Mouse (Mus musculus): ENCODE data around the gene Hmces. TPM values are rescaled to one million over a fixed set of nuclear protein-coding genes. Genes with fewer than 3 reads are reported as not detected.

Gene Hmces
- polyA plus RNA-seq (2014; fragmentation: Nextera tagmentation; extraction: Ambion mirVana) = 40.5 and 42.3 TPM in 2 replicates

GRCm38 (mm10) chr6:87913661-87914325 is at the start of gene Hmces:
Gene Hmces, plus strand, starts transcription at chr6:87913935.
- Histone ChIP-seq H3K4me3 (replicated peaks; ENCODE audit: low read depth, low read length) (peak within 1 kb of the TSS; percentile 68), H3K36me3 (ENCODE audit: control insufficient read depth, insufficient read depth, low read length) (peaks cover 62% of the 10 kb centered on the region), H3K27me3 (ENCODE audit: control insufficient read depth, insufficient read depth, low read length) (no peaks in the 10 kb centered on the region), H3K9me3 (ENCODE audit: control insufficient read depth, low read length) (no peaks in the 10 kb centered on the region), H3K4me2 (ENCODE audit: low read length) (peak within 1 kb of the TSS; percentile 89), H3K27ac (replicated peaks; ENCODE audit: low read depth, low read length) (peak within 1 kb of the TSS; percentile 85), H3K9ac (replicated peaks; ENCODE audit: low read length) (peak within 1 kb of the TSS; percentile 84), H3K4me1 (ENCODE audit: control insufficient read depth, insufficient read depth, low read length) (peaks cover 11% of the 10 kb centered on the region)
- ATAC-seq (ENCODE audit: low FRiP score, low TSS enrichment) (peak; percentile 92), DNase-seq (peak; percentile 87)
- under 1% methylated on average over 62 of the region's 62 CpGs for WGBS

DNA sequence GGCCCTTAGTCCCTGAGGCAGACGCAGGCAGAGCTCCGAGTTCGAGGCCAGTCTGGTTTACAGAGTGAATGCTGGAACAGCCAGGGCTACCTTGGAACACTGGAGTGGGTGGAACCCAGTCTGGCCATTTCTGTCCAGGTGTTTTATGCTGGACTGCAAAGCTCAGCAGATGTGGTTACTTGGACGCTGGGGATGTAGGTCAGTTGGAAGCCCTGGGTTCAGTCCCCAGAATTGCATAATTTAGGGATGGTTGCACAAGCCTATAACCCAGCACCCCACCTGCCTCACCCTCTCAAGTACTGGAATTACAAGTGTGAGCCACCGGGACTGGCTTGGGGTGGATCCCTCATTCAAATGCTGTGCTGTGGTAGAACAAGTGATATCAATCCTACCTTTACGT is 47.5 kb upstream of the Hmces start:
- DNase-seq (no peak), ATAC-seq (ENCODE audit: low FRiP score, low TSS enrichment) (no peak)
- H3K27ac ChIP-seq (replicated peaks; ENCODE audit: low read depth, low read length) = no peak overlapping the region
- H3K4me2 ChIP-seq (ENCODE audit: low read length) = no peak overlapping the region
- H3K9me3 ChIP-seq (ENCODE audit: control insufficient read depth, low read length) = no peaks in the 10 kb centered on the region
- H3K9ac ChIP-seq (replicated peaks; ENCODE audit: low read length) = no peak overlapping the region
- no peaks in the 10 kb centered on the region for H3K4me1 ChIP-seq (ENCODE audit: control insufficient read depth, insufficient read depth, low read length)
- no peaks in the 10 kb centered on the region for H3K36me3 ChIP-seq (ENCODE audit: control insufficient read depth, insufficient read depth, low read length)
- no peak overlapping the region for H3K4me3 ChIP-seq (replicated peaks; ENCODE audit: low read depth, low read length)
- no peaks in the 10 kb centered on the region for H3K27me3 ChIP-seq (ENCODE audit: control insufficient read depth, insufficient read depth, low read length)
- 87% methylated on average over 6 of the region's 6 CpGs for WGBS

DNA sequence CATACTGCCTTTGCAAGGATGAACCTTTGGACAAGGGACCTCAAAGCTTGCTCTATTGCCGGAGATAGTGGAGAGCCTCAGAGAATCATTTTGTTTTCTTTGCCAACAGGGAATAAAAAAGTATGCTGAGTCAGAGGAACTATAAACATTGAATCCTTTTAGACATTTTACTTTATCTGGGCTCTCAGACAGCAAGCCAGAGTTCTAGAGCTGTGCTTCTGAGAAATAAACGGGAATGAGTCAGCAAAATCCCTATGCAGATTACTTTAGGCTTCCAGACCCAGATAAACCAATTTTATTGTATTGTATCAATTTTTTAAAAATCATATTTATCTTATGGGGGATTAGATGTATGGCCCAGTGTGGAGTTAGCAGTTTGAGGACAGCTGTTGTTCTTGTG is 46.5 kb upstream of the Hmces start:
- WGBS = 82% methylated on average over 2 of the region's 2 CpGs
- Histone ChIP-seq H3K4me2 (ENCODE audit: low read length) (no peak overlapping the region), H3K9me3 (ENCODE audit: control insufficient read depth, low read length) (no peaks in the 10 kb centered on the region), H3K9ac (replicated peaks; ENCODE audit: low read length) (no peak overlapping the region), H3K27ac (replicated peaks; ENCODE audit: low read depth, low read length) (no peak overlapping the region), H3K27me3 (ENCODE audit: control insufficient read depth, insufficient read depth, low read length) (no peaks in the 10 kb centered on the region), H3K4me3 (replicated peaks; ENCODE audit: low read depth, low read length) (no peak overlapping the region), H3K4me1 (ENCODE audit: control insufficient read depth, insufficient read depth, low read length) (no peaks in the 10 kb centered on the region), H3K36me3 (ENCODE audit: control insufficient read depth, insufficient read depth, low read length) (no peaks in the 10 kb centered on the region)
- DNase-seq (no peak), ATAC-seq (ENCODE audit: low FRiP score, low TSS enrichment) (no peak)

DNA sequence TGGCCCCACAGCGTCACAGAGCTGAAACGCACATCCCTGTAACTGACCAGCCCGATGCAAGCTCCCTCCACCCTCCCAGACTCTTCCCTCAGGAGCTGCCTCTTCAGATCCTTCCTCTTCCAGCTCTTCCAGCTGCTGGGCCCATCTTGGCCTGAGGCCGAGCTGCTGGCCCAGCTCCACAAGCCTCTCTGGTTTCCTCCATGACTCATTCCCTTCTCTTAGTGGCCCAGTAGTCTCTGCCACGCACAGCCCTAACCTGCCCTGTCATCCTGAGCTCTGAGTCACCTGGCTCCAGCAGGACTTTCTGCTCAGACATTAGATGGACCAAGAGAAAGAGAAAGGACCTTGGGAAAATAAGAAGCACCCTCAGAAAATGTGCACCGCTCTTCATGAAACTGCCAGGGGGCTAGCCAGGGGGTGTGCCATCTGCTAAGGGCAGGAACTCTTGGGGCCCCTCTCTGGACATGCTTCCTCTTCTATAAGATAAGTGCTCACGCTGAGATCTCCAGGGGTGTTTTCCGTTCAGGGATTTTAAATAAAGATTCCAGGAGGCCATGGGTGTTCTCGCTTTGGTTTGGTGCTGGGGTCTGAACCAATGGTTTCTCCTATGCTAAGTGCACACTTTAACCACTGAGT is 44.7 kb upstream of the Hmces start:
- Histone ChIP-seq H3K4me3 (replicated peaks; ENCODE audit: low read depth, low read length) (no peak overlapping the region), H3K9me3 (ENCODE audit: control insufficient read depth, low read length) (no peaks in the 10 kb centered on the region), H3K36me3 (ENCODE audit: control insufficient read depth, insufficient read depth, low read length) (no peaks in the 10 kb centered on the region), H3K27me3 (ENCODE audit: control insufficient read depth, insufficient read depth, low read length) (no peaks in the 10 kb centered on the region), H3K4me1 (ENCODE audit: control insufficient read depth, insufficient read depth, low read length) (no peaks in the 10 kb centered on the region), H3K9ac (replicated peaks; ENCODE audit: low read length) (no peak overlapping the region), H3K4me2 (ENCODE audit: low read length) (no peak overlapping the region), H3K27ac (replicated peaks; ENCODE audit: low read depth, low read length) (no peak overlapping the region)
- ATAC-seq (ENCODE audit: low FRiP score, low TSS enrichment) = no peak
- 79% methylated on average over 9 of the region's 9 CpGs for WGBS
- DNase-seq = no peak

GRCm38 (mm10) chr6:87870440-87870839 is 43.3 kb upstream of the Hmces start:
- H3K4me2 ChIP-seq (ENCODE audit: low read length) = no peak overlapping the region
- no peak overlapping the region for H3K9ac ChIP-seq (replicated peaks; ENCODE audit: low read length)
- no peak for DNase-seq
- no peaks in the 10 kb centered on the region for H3K9me3 ChIP-seq (ENCODE audit: control insufficient read depth, low read length)
- 70% methylated on average over 1 of the region's 1 CpGs for WGBS
- H3K36me3 ChIP-seq (ENCODE audit: control insufficient read depth, insufficient read depth, low read length) = no peaks in the 10 kb centered on the region
- no peak for ATAC-seq (ENCODE audit: low FRiP score, low TSS enrichment)
- H3K27ac ChIP-seq (replicated peaks; ENCODE audit: low read depth, low read length) = no peak overlapping the region
- no peak overlapping the region for H3K4me3 ChIP-seq (replicated peaks; ENCODE audit: low read depth, low read length)
- H3K4me1 ChIP-seq (ENCODE audit: control insufficient read depth, insufficient read depth, low read length) = no peaks in the 10 kb centered on the region
- H3K27me3 ChIP-seq (ENCODE audit: control insufficient read depth, insufficient read depth, low read length) = no peaks in the 10 kb centered on the region

- DNase-seq (no peak), ATAC-seq (ENCODE audit: low FRiP score, low TSS enrichment) (no peak)
- Histone ChIP-seq H3K27ac (replicated peaks; ENCODE audit: low read depth, low read length) (no peak overlapping the region), H3K9me3 (ENCODE audit: control insufficient read depth, low read length) (no peaks in the 10 kb centered on the region), H3K4me1 (ENCODE audit: control insufficient read depth, insufficient read depth, low read length) (no peaks in the 10 kb centered on the region), H3K27me3 (ENCODE audit: control insufficient read depth, insufficient read depth, low read length) (no peaks in the 10 kb centered on the region), H3K9ac (replicated peaks; ENCODE audit: low read length) (no peak overlapping the region), H3K4me3 (replicated peaks; ENCODE audit: low read depth, low read length) (no peak overlapping the region), H3K4me2 (ENCODE audit: low read length) (no peak overlapping the region), H3K36me3 (ENCODE audit: control insufficient read depth, insufficient read depth, low read length) (no peaks in the 10 kb centered on the region)
- WGBS = 86% methylated on average over 7 of the region's 7 CpGs
These were observed 42.5 kb upstream of the Hmces start for GRCm38 (mm10) chr6:87871240-87871639.

- H3K9ac ChIP-seq (replicated peaks; ENCODE audit: low read length) = no peak overlapping the region
- H3K9me3 ChIP-seq (ENCODE audit: control insufficient read depth, low read length) = no peaks in the 10 kb centered on the region
- ATAC-seq (ENCODE audit: low FRiP score, low TSS enrichment) (no peak), DNase-seq (no peak)
- no peak overlapping the region for H3K27ac ChIP-seq (replicated peaks; ENCODE audit: low read depth, low read length)
- no peak overlapping the region for H3K4me2 ChIP-seq (ENCODE audit: low read length)
- no peaks in the 10 kb centered on the region for H3K36me3 ChIP-seq (ENCODE audit: control insufficient read depth, insufficient read depth, low read length)
- H3K27me3 ChIP-seq (ENCODE audit: control insufficient read depth, insufficient read depth, low read length) = no peaks in the 10 kb centered on the region
- no peaks in the 10 kb centered on the region for H3K4me1 ChIP-seq (ENCODE audit: control insufficient read depth, insufficient read depth, low read length)
- H3K4me3 ChIP-seq (replicated peaks; ENCODE audit: low read depth, low read length) = no peak overlapping the region
- WGBS = 47% methylated on average over 1 of the region's 1 CpGs
These were observed 40.6 kb upstream of the Hmces start for GRCm38 (mm10) chr6:87873104-87873503.

DNA sequence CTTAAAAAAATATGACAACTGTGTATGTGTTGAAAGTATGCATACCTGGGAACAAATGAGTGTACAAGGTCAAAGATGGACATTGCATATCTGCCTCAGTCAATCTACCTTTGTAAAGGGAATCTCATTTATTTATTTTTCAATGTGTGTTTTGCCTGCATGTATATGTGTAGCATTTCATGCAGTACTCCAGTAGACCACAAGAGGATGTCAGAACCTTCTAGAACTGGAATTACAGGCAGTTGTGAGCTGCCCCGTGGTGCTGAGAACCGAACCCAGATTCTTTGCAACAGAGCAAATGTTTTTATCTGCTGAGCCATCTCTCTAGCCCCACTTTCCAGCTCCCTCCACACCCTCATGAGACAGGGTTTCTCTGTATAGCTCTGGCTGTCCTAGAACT is 39.8 kb upstream of the Hmces start:
- WGBS = 90% methylated on average over 2 of the region's 2 CpGs
- no peak for ATAC-seq (ENCODE audit: low FRiP score, low TSS enrichment)
- H3K36me3 ChIP-seq (ENCODE audit: control insufficient read depth, insufficient read depth, low read length) = no peaks in the 10 kb centered on the region
- no peak overlapping the region for H3K4me2 ChIP-seq (ENCODE audit: low read length)
- no peaks in the 10 kb centered on the region for H3K9me3 ChIP-seq (ENCODE audit: control insufficient read depth, low read length)
- H3K4me3 ChIP-seq (replicated peaks; ENCODE audit: low read depth, low read length) = no peak overlapping the region
- DNase-seq = no peak
- H3K9ac ChIP-seq (replicated peaks; ENCODE audit: low read length) = no peak overlapping the region
- H3K27me3 ChIP-seq (ENCODE audit: control insufficient read depth, insufficient read depth, low read length) = no peaks in the 10 kb centered on the region
- H3K4me1 ChIP-seq (ENCODE audit: control insufficient read depth, insufficient read depth, low read length) = no peaks in the 10 kb centered on the region
- no peak overlapping the region for H3K27ac ChIP-seq (replicated peaks; ENCODE audit: low read depth, low read length)

DNA sequence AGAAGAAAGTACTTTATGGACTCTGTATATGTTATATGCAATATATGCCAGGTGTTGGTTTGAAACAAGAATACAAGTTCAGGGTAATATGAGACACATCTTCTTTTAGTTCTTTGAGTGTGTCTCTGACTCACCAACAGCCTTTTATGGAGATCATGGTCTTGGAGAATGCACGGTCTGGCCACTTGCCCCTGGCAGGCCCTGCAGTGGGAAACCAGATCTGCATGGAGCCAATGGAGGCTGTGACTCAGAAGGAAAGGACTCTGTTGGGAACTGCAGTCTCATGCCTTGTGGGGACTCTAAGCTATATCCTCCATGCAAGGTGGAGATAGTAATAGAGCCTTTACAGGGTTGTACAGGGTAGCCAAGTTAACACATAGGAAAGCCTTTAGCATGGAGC is 38.7 kb upstream of the Hmces start:
- Histone ChIP-seq H3K4me2 (ENCODE audit: low read length) (no peak overlapping the region), H3K27ac (replicated peaks; ENCODE audit: low read depth, low read length) (no peak overlapping the region), H3K4me1 (ENCODE audit: control insufficient read depth, insufficient read depth, low read length) (no peaks in the 10 kb centered on the region), H3K4me3 (replicated peaks; ENCODE audit: low read depth, low read length) (no peak overlapping the region), H3K9ac (replicated peaks; ENCODE audit: low read length) (no peak overlapping the region), H3K36me3 (ENCODE audit: control insufficient read depth, insufficient read depth, low read length) (no peaks in the 10 kb centered on the region), H3K9me3 (ENCODE audit: control insufficient read depth, low read length) (no peaks in the 10 kb centered on the region), H3K27me3 (ENCODE audit: control insufficient read depth, insufficient read depth, low read length) (no peaks in the 10 kb centered on the region)
- ATAC-seq (ENCODE audit: low FRiP score, low TSS enrichment) (no peak), DNase-seq (no peak)
- WGBS = 82% methylated on average over 1 of the region's 1 CpGs

All from midbrain, embryonic 14.5 days (tissue).